Mouse (Mus musculus): Measurements from ENCODE around the gene Nup214. TPM values are rescaled to one million over a fixed set of nuclear protein-coding genes. Genes with fewer than 3 reads are reported as not detected.

The Nup214 gene
- total RNA-seq, 2 experiments from 2014 or later: 63.9 to 65.9 TPM

DNA sequence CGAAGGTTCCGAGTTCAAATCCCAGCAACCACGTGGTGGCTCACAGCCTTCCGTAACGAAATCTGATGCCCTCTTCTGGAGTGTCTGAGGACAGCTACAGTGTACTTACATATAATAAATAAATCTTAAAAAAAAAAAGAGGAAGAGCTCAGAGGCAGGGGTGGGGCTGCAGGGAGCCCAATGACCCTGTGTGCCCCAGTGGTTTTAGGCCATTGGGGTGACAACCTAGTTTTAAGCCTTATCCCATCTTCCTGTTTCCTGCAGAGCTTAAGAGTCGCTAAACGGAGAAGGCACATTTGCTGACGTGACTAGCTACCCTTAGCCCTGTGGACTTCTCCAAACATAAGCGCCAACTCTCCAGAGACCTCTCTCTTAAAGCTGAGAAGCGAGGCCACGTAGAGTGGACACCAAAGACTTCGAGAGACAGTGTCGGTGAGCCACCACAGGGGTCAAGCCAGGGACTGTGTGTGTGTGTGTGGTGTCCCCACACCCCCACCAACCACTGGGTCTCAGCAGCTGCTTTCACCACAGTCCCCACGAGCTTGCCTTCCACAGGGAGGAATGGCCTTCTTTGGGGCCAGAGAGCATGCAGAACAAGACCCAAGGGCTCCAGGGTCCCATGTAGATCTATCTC, 107.2 kb downstream of the Nup214 start:
- no peak for TF ChIP-seq CTCF (IDR thresholded peaks at IDR 0.05)
- intact Hi-C loops (cut with DNase I): loop anchor here (5.0 kb wide), 1 partner anchor 51 kb away; no protein-coding TSS in a partner anchor

DNA sequence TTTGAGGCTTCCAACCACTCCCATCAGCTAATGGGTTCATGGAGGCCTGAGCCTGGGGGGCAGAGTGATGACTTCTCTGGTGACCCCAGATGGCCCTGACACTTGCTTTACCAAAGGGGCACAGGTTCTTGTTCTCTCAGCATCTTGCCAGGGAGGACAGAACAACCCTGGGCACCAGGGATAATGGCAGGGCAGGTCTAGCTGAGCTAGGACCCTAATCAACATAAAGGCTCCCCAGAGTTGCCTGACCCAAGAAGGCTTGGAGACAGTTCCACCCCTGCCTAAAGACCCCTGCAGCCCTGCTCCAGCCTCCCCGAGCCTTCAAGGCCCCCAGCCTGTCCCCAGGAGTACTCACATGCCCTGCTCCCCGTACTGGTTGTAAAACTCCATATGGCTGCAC, 108.0 kb downstream of the Nup214 start:
- DNase-seq (ENCODE audit: extremely low spot score in 1 of 2, low spot score in 2 of 2): no peak
- no peak for TF ChIP-seq CTCF (IDR thresholded peaks at IDR 0.05)
- H3K27ac ChIP-seq: no peak overlapping the region
- intact Hi-C loops (cut with DNase I): loop anchor here (5.0 kb wide), 1 partner anchor 50 kb away; no protein-coding TSS in a partner anchor
- peak overlapping the region; percentile 65 for H3K4me3 ChIP-seq

More for the DNA sequence above, 107.2 kb downstream of the Nup214 start:
- no peak for DNase-seq (ENCODE audit: extremely low spot score in 1 of 2, low spot score in 2 of 2)
- Histone ChIP-seq H3K27ac (no peak overlapping the region), H3K4me3 (peak overlapping the region; percentile 65)

DNA sequence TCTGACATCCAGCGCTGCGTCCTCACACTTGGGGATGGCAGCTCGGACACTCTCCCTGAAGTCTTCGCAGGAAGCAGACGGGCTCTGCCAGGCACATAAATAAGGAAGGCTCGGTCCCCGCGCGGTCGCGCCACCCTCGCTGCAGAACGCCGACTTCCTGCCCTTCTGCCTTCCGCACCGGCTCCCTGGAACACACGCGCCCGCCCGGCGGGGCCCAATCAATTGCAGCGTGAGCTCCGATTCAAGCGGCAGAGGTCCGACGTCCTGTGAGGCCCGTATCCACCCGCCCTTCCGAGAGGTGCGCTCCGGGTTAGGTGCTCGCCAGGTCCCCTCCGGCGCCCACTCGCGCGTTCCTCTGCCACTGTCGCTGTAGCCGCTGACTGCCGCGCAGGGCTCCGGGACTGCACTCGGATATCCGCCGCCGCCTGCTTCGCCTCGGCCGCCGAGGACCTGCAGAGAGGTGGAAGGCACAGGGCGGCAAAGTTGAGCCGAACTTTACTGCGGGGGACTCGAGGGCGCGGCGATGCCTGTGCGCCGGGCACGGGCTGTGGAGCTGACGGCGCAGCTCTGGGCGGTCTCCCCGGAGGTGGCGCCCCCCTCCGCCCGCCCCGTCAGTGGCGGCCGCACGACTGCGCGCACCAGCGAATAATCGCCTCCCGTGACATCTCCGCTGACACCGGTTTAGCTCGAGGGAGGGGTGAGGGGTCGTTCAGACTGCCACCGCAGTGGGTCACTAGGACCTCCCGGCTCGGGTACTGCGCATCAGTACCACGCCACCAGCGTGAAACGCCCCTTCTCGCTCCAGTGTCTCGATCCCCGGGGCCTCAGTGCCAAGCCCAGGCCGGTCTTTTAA, 109.1 kb downstream of the Nup214 start:
- TF ChIP-seq CTCF (IDR thresholded peaks at IDR 0.05): peak; percentile 23
- Histone ChIP-seq H3K4me3 (peak overlapping the region; percentile 65), H3K27ac (peak overlapping the region; percentile 87)
- intact Hi-C loops (cut with DNase I): loop anchor here (5.0 kb wide), 1 partner anchor 49 kb away; no protein-coding TSS in a partner anchor
- DNase-seq (ENCODE audit: extremely low spot score in 1 of 2, low spot score in 2 of 2): peak; percentile 37 to 53

DNA sequence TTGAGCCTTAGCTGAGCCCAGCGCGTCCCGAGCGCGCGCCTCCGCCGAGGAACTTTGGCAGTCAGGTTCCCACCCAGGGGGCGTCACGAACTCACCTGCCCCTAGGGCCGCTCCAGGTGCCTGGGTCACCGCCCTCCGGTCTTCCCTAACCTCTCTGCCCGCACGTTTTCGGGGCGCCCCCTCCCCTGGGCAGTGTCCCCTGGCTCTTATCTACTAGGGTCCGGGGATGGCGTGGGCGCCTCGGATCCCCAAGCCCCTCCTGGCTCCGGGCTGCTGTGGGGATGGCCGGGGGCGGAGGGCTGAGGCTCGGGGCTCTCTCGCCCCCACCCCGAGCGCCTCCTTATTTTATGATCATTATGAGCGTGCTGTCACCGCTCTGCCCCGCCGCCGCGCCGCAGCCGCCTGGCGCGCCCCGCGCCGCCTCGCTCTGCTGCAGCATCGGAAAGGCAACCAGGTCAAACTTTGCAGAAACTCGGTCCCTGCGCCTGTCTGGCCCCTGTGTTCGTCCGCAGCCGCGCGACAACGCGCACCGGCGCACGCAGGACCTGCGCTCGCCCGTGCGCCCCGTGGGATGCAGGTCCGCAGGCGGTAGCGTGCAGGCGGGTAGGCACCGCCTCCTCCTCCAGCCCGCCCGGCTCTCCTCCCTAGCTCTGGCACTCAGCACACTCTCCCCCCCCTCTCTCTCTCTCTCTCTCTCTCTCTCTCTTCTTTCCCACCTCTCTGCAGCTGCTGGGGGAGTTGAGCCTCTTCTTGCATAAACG, 110.1 kb downstream of the Nup214 start, which contains the start of gene Fam78a:
Gene Fam78a (minus strand): TSS at position 747 of the 761 bp plus-strand sequence.
- intact Hi-C loops (cut with DNase I): loop anchor here (5.0 kb wide), 1 partner anchor 48 kb away; no protein-coding TSS in a partner anchor
- no peak for TF ChIP-seq CTCF (IDR thresholded peaks at IDR 0.05)
- peak within 1 kb of the TSS; percentile 65 for H3K4me3 ChIP-seq
- H3K27ac ChIP-seq: peak within 1 kb of the TSS; percentile 87
- peak; percentile 52 to 57 for DNase-seq (ENCODE audit: extremely low spot score in 1 of 2, low spot score in 2 of 2)

DNA sequence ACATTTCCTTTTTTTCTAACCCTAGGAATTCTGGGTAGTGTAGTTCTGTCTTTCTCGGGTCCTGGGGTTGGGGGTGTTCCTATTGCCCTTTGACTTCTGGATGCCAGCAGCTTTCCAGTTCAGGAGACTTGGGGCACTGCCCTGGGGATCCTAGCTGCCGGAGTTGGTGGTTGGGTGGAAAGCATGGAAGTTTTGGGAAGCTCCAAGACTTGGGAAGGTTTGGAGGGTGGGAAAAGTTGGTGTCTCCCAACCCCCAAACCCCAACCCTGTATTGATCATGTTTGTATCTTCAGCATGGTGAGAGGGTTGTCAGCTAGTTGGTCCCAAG, 110.6 kb downstream of the Nup214 start:
- TF ChIP-seq CTCF (IDR thresholded peaks at IDR 0.05): no peak
- intact Hi-C loops (cut with DNase I): loop anchor here (5.0 kb wide), 1 partner anchor 47 kb away; no protein-coding TSS in a partner anchor
- Histone ChIP-seq H3K4me3 (peak overlapping the region; percentile 65), H3K27ac (no peak overlapping the region)
- DNase-seq (ENCODE audit: extremely low spot score in 1 of 2, low spot score in 2 of 2): no peak

DNA sequence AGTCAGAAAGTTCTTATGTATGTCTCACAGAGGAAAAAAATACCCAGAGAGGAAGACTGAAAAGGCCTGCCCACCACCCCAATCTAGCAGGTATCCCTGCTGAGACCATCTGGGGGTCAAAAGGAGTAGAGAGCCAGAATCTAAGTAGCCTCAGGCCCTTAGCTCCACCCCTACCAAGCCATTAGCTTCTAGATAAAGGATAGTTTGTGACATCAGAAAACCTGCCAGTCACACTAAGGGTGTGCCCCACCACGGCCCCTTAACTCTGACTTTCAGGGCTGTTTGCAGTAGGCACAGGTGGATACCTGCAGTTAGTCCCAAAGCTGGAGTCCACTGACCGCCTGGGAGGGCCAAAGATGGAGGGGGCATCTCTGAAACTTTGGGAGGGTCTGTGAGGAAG, 111.0 kb downstream of the Nup214 start:
- no peak overlapping the region for H3K4me3 ChIP-seq
- no peak for DNase-seq (ENCODE audit: extremely low spot score in 1 of 2, low spot score in 2 of 2)
- H3K27ac ChIP-seq: no peak overlapping the region
- TF ChIP-seq CTCF (IDR thresholded peaks at IDR 0.05): no peak
- intact Hi-C loops (cut with DNase I): no loop called here

DNA sequence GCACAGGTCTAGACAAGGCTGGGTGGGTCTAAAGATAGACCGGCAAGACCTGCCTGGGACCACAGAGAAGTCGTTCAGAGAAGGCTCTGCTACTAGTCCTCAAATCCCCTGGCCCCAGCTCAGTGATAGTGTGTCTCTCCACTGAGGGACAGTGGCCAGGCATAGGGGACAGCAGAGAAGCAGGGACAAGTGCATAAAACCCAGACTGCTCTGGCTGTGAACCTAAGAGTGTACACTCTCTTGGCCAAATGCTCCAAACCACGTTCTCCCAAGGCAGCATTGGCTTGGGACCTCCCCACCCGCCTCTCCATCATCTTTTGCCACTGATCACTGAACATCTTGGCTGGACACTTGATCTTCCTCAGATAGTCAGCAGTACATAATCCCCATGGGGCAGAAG, 113.4 kb downstream of the Nup214 start:
- DNase-seq (ENCODE audit: extremely low spot score in 1 of 2, low spot score in 2 of 2): no peak
- intact Hi-C loops (cut with DNase I): loop anchor here (1.0 to 2.0 kb wide), 2 partner anchors 17 to 23 kb away; no protein-coding TSS in a partner anchor
- no peak for TF ChIP-seq CTCF (IDR thresholded peaks at IDR 0.05)
- Histone ChIP-seq H3K27ac (peak overlapping the region; percentile 79; the same call in 1 of the 2 replicates), H3K4me3 (no peak overlapping the region)

DNA sequence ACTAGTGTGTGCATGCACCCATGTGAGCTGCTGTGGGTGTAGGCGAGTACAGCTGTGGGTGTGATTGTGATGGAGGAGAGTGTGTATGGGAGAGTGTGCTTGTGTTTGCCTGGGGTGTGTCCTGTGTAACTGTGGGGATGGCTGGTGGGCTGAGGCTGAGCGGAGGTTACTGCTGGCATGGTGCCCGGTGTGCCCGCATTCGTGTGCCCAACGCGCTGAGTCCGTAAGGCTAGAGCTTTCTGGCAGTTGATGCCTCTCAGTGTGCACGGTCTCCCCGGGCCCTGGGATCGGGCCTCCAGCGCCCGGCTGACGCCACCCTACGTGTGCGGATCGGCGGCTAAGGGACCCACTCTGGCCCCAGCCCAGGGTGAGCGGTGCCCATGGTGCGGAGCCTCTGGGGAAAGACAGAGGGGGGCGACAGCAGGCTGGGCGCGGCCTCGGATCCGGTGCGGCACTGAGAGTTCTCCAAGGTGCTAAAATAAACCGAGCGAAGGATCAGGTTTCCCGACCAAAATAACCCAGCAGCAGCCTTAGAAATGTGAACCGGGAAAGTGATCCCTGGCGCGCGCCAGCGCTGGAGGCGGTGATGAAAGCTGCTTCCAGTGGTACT, 114.2 kb downstream of the Nup214 start:
- Histone ChIP-seq H3K27ac (peak overlapping the region; percentile 79), H3K4me3 (peak overlapping the region; percentile 18)
- intact Hi-C loops (cut with DNase I): loop anchor here (1.0 to 2.0 kb wide), 2 partner anchors 16 to 22 kb away; no protein-coding TSS in a partner anchor
- peak; percentile 50 to 57 for DNase-seq (ENCODE audit: extremely low spot score in 1 of 2, low spot score in 2 of 2)
- no peak for TF ChIP-seq CTCF (IDR thresholded peaks at IDR 0.05)

DNA sequence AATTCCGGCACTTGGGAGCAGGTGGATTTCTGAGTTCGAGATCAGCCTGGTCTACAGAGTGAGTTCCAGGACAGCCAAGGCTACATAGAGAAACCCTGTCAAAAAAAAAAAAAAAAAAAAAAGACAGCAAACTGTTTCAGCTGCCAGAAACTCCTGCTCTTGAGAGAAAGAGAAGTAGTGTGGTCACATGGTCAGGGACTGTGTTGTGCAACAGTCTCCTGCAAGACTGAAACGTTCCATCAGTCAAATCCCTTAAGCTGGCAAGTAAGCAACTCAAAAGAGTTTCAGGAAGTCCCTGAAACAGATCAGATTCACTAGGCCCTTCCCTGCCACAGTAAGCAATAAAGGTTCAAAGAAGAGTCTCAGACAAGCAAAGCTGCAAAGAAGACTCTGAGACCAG, 115.4 kb downstream of the Nup214 start:
- Histone ChIP-seq H3K4me3 (no peak overlapping the region), H3K27ac (no peak overlapping the region; the same call in 1 of the 2 replicates)
- intact Hi-C loops (cut with DNase I): loop anchor here (2.0 kb wide), 1 partner anchor 21 kb away; no protein-coding TSS in a partner anchor
- no peak for DNase-seq (ENCODE audit: extremely low spot score in 1 of 2, low spot score in 2 of 2)
- no peak for TF ChIP-seq CTCF (IDR thresholded peaks at IDR 0.05)

DNA sequence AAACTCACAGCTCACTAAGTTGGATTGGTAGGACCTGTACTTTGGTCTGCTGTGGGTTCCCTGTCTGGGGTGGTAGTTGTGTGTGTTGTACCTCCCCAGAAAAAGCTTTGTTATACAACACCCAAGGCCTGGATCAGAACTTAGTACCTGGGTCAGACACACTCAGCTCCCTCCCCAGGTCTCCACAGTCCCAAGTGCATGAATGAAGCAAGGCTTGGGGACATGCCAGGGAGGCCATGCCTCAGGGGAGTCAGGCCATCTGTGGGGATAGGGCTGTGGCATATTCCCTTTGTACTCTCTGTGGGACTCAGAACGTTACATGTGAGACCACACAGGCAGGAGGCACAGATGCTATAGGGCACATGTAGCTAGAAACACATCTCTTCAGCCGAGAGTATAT, 115.9 kb downstream of the Nup214 start:
- TF ChIP-seq CTCF (IDR thresholded peaks at IDR 0.05): no peak
- Histone ChIP-seq H3K4me3 (no peak overlapping the region), H3K27ac (no peak overlapping the region)
- intact Hi-C loops (cut with DNase I): no loop called here
- DNase-seq (ENCODE audit: extremely low spot score in 1 of 2, low spot score in 2 of 2): no peak

DNA sequence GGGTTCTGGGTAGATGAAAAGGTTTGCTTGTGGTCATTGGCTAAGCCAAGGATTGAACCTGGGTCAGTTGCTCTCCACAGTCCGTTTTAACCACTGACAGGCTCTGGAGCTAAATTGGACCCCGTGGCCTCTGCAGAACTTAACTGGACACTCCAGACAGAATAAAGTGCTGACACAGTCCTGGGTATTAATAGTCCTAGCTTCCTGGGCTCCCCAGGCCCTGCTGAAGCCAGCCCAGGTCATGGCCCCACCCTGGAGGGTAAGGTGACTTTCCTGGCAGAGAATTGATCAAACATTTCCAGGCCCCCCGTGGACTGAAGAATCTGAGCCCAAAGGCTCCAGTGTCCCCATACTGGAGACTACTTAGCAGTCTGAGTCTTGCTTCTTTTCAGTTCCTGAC, 117.7 kb downstream of the Nup214 start:
- no peak for TF ChIP-seq CTCF (IDR thresholded peaks at IDR 0.05)
- Histone ChIP-seq H3K27ac (no peak overlapping the region), H3K4me3 (no peak overlapping the region)
- DNase-seq (ENCODE audit: extremely low spot score in 1 of 2, low spot score in 2 of 2): no peak
- intact Hi-C loops (cut with DNase I): no loop called here

All from left cerebral cortex, adult 2 months (tissue).